Mouse (Mus musculus): ENCODE measurements at regions not wholly inside any gene's neighbourhood (a gene's known extent, or its start where the extent isn't known, plus 50 kb on each side); places are given as distances from the start of the nearest gene placed in this dataset.
"Not testable (repeated sequence)": the region's sequence is repeated elsewhere in the genome, so short reads cannot be mapped to it uniquely, and the experiment has no call there.

DNA sequence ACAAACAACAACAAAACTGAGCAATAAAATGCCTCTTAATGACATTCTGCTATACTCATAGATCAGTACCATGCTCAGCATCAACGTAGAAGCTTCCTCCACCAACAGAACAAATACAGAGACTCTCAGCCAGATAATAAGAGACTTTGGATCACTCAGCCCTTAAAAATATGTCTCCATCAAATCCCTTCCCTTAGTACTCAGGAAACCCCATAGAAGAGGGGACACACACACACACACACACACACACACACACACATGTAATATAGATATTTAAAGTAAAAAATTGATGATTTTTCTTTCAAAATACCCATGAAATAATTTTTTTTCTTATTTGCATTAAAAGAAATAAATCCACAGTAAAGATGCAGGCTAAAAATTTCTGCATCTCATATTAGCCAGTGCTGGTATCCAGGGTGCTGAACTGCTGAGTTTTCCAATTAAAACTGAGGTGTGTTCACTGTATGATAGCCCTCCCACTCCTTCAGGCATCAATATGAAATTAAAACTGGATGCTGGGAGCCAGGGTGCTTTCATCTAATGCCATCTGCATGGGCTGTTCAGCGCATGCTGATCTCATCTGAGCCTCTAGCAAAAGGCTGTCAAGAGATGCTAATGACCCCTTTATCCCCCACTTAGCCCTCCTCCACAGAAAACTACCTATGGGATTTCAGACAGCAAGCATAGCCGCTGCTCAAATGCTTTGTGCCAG is 321.0 kb downstream of the Tm4sf1 start:
- DNase-seq (ENCODE audit: low read depth), result no peak

GRCm38 (mm10) chr3:56966008-56966407 is 335.8 kb downstream of the Tm4sf1 start:
- DNase-seq (ENCODE audit: low read depth), result no peak

DNA sequence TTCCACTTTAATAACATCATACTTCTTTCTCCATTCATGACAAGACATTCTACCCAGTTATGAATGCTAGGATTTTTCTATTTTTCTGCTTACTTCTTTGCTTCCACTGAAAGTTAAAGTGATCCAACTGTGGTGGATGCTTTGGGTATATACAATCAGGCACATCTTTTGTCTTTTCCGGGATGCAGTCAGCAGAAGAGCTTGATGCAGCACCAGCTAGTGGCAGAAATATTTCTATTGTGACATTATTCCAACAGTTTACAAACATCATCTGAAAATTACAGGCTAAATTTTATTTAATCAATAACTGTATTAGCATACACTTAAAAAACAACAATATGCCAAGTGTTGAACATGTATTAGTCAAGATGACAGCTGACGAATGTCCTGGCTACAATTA is 336.3 kb downstream of the Tm4sf1 start:
- no peak for DNase-seq (ENCODE audit: low read depth)

DNA sequence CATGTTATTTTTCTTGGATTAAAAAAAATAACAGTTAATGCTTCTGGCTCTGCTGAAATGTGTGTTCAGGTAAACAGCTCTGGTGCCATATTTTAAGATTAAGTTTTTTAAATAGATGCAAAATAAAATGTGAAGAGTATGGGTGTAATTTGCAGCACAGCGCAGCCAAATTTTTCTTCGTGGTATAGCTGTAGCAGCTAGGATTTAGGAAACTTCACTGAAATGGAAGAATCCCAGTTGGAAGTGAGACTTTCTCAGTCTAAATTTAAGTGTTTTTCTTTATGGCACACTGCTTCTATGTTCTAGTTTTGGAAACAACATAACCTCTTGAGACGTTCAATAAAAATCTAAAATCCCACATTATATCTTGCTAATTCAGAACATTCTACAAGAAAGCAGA is 337.6 kb downstream of the Tm4sf1 start:
- DNase-seq (ENCODE audit: low read depth), result no peak

GRCm38 (mm10) chr3:56963251-56963650 is 338.5 kb downstream of the Tm4sf1 start:
- no peak for DNase-seq (ENCODE audit: low read depth)

DNA sequence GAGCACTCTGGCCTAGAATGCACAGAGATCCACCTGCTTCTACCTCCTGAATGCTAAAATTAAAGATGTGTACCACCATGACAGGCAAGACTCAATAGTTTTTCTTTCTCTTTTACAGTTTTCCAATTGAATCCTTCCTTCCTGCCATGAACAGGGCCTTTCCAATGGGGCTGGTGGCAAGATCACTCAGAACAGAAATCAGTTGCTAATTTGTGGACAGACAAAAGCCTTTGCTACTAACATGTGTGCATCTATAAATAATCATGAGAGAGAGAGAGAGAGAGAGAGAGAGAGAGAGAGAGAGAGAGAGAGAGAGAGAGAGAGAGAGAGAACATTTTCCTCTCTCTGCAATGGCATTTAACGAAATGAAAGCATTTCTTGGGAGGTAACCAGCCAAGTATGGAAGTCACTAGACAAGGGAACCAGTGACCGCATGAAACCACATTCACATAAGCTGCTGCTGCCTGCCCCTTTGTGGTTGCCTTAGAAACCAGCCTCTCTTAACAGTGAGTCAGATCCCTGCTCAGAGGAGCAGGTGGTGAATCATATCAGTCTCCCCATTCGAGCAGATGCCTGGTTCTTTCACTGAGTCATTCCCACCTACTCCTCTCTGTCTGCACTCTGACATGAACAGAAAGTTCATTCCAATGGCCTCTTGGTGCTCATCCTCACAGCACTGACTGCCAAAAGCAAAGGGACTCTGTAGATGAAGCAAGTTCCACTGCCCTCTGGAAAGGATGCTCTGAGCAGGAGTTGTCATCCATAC is 339.4 kb downstream of the Tm4sf1 start:
- no peak for DNase-seq (ENCODE audit: low read depth)

- no peak for DNase-seq (ENCODE audit: low read depth)
Measured at GRCm38 (mm10) chr3:56956978-56957377, 344.8 kb downstream of the Tm4sf1 start.

GRCm38 (mm10) chr3:56955799-56956121 is 346.0 kb downstream of the Tm4sf1 start:
- DNase-seq (ENCODE audit: low read depth), result no peak

DNA sequence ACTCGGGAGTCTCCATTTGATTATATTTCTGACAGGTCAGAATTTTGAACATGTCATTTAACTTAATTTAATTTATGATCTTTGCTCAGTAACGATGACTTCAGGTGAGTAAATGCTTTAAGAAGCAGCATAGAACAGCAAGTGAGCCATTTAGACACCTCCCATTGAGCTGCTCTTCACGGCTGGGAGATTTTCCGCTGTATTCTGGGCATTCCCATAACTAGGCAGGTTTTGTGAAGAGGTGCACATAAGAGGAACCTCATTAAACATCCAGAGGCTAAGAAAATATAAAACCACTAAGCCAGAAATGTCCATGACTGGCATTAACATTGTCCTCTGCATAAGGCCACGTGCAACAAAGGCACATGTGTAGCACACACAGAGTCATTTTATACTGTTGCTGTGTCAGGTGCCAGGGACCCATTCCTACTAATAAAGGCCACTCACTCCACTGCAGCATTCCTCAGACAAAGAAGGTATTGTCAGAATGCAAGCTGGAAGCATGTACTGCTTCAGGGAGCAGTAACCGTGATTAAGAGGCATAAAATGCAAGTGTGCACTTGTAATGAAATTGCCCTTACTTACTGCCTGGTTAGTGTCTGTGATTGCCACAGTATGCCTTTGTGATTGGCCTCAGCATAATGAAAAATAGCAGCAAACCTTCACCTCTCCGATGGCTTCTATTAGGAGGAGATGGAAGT is 346.5 kb downstream of the Tm4sf1 start:
- DNase-seq (ENCODE audit: low read depth), result no peak

DNA sequence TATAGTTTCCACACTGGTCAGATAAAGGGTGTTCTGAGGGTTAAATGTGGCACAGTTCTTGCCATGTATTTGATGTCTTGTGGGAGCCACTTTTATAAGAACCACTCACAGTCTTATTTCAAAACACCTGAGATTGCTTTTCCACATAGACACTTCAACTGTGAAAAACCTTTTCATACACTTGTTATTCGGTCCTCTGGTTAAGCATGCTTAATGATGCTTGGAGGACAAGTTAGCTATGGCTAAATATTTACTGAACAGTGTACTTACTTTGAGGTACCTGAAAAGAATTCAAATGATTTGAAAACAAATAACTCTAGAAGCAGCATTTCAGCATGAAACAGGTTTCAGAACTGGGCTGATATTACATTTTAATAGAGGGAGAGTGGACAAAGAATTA is 359.2 kb downstream of the Tm4sf1 start:
- DNase-seq (ENCODE audit: low read depth), result not testable (repeated sequence)

DNA sequence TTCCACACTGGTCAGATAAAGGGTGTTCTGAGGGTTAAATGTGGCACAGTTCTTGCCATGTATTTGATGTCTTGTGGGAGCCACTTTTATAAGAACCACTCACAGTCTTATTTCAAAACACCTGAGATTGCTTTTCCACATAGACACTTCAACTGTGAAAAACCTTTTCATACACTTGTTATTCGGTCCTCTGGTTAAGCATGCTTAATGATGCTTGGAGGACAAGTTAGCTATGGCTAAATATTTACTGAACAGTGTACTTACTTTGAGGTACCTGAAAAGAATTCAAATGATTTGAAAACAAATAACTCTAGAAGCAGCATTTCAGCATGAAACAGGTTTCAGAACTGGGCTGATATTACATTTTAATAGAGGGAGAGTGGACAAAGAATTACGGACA is 372.8 kb downstream of the Tm4sf1 start:
- not testable (repeated sequence) for DNase-seq (ENCODE audit: low read depth)

DNA sequence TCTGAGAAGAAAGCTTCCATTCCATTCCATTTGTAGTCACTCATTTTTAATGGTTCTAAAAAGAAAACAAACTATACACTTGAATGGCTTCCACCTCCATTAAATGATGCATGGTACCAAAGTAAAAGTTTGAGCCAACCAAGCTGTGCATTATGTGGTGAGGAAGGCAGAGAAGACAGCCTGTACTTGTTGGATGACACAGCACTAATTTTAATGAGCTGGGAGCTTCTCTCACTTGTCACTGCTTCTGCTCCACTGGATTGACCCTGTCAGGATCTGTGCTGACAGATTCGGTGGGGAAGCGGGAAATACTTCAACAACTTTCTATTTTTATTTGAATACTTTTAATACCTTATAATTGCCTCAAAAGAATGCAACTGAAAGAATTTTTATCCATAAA is 403.3 kb downstream of the Tm4sf1 start:
- DNase-seq (ENCODE audit: low read depth), result no peak

GRCm38 (mm10) chr3:56877062-56877461 is 424.7 kb downstream of the Tm4sf1 start:
- no peak for DNase-seq (ENCODE audit: low read depth)

GRCm38 (mm10) chr3:56863591-56863990 is 438.2 kb downstream of the Tm4sf1 start:
- DNase-seq (ENCODE audit: low read depth), result no peak

GRCm38 (mm10) chr3:56859841-56860240 is 441.9 kb downstream of the Tm4sf1 start:
- DNase-seq (ENCODE audit: low read depth), result no peak

GRCm38 (mm10) chr3:56845462-56845770 is 456.4 kb downstream of the Tm4sf1 start:
- DNase-seq (ENCODE audit: low read depth), result no peak

DNA sequence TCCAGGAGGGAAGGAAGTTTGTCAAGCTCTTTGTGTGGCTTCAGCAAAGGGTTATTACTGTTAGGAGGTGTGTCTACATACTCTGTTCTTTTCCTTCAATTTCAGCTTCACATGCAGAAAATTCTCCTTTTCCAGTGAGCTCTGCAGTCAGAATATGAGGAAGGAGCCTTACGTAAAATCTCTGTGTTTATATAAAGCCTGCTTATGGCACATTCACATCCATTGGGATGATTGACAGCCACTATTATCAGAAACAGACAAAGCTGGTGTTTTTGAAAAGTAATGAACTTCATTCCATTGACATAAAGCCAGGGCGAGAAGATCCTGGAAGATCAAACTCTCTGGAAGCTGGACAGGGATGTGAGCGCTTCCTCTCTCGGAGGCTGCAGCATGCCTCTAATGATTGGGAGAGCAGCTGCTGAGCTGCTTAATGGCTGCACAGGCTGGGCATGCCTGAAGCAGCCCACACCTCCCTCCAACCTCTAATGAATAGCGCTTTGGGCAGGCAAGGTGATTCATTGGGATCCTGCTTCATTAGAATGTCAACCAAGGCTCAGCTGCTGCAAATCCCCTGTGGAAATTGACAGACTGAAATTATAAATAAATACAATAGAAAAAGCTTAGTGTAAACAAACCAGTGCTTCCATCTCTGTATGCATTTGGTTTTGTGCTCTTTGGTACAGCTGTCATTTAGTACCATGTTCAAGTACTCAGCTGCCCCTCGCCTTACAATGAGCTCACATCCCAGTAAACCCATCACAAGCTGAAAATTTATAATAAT is 456.9 kb downstream of the Tm4sf1 start:
- no peak for DNase-seq (ENCODE audit: low read depth)

- no peak for DNase-seq (ENCODE audit: low read depth)
Measured at GRCm38 (mm10) chr3:56837176-56837575, 464.6 kb downstream of the Tm4sf1 start.

DNA sequence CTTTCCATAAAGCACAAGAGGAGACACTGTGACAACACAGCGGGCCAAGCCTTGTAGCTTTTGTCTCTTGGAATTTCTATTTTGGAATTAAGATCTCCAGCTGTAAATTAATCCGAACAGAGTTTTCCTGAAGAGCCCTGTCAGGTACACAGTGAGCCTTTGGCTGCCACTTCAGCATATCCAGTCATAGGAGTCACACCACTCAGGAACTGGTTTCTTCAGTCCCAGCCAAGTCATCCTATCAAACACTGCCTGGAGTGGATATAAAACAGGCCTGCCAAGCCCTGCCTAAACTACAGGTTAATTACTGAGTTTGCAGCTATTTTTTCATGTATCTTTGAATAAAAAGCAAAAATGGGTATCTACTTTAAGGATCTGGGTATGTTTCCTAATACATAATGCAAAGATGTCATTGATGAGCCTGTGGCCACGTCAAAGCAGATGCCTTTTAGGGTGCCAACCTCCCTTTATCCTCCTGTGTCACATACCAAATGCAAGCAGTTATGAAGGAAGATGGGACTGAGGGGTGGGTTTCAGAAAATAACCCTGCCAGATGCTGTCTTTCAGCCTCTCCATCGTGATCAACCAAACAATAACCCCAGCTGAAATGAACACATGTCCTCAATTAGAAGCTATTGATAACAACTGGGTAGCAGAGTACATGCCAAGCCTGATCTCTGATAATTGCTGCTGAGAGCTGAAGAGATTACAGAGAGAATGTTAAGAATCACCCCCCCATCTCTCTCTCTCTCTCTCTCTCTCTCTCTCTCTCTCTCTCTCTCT is 471.3 kb downstream of the Tm4sf1 start:
- DNase-seq (ENCODE audit: low read depth), result no peak

- no peak for DNase-seq (ENCODE audit: low read depth)
Measured at GRCm38 (mm10) chr3:56824157-56824556, 477.6 kb downstream of the Tm4sf1 start.

DNA sequence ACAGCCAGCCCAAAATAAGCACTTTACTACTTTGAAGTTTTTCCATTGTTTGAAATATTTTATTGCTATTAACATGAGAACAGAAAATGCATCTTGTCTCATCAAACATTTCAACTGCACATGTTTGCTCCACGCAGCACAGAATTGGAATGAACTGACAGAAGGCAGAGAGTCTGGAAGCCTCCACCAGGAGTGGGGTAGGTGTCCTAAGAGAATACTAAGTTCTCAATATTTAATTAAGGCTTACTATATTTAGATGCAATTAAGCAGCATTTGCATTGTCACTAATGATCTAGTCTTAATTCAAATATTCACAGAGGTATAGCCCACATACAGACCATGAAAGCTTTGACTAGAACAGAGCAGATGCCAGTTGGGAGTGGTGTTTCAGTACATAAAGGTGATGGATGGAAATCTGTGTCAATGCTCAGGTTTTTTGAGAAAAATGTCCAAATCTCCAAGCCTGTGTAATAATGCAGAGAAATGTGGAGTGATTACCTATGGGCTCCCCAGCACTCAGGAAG is 491.2 kb downstream of the Tm4sf1 start:
- DNase-seq (ENCODE audit: low read depth), result no peak

GRCm38 (mm10) chr3:56793054-56793453 is 508.7 kb downstream of the Tm4sf1 start:
- no peak for DNase-seq (ENCODE audit: low read depth)
